Mouse (Mus musculus) liver, adult (tissue): ENCODE measurements around the gene Otog.

Experiments
- GATA4 ChIP-seq: IDR thresholded peaks from 2 replicates; pipeline ENCODE4 v1.6.1; 2014; ENCODE audit warnings: mild to moderate bottlenecking, low read length; ENCODE audit not compliant: insufficient replicate concordance

Otog gene

DNA sequence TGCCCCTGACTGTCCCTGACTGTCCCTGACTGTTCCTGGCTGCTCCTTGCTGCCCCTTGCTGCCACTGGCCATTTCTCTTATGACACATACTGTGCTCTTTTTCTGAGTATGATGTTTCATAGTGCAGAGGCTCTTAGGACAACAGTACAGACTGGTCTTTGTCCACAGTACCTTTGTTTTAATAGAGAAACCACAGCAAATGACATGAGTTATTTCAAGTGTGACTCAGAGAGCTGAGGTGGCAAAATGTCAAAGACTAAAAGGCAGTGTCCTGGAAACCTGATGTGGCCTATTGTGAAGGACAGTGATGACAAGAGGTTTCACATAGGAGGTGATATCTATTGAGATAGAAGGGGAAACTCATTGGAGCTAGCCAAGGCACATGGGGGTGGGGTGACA is 6.1 kb downstream of the Otog start:
- TF ChIP-seq GATA4 = no peak

DNA sequence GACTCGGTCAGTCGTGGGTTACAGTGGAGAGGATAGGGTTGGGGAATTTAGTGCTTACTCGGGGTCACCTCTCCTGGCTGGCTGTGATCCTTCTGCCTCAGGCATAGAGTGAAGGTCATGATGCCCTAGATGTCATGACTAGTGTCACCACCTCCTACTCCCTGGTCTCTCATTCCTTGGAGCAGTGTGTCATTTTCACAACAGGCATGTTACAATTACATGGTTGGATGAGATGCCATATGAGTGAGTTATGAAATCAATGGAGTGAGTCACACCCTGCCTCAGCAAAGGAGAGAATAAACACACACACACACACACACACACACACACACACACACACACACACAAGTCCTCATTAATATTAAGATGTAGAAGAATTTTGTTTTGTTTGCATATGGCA is 6.8 kb downstream of the Otog start:
- TF ChIP-seq GATA4 = no peak

DNA sequence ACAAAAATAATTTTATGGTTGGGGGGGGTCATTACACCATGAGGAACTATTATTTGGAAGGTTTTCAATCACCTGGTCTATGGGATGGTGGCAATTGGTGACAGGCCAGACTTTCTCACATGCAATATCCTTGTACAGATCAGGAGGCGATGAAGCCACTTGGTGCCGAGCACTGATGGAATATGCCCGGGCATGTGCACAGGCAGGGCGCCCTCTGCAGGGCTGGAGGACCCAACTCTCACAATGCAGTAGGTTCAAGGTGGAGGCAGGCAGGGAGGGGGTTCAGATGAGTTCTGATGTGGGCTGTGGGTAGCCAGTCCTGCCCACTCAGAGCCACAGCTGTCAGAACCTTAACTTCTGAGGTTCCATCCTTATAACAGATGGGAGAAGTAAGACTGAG is 11.1 kb downstream of the Otog start:
- TF ChIP-seq GATA4 = no peak

DNA sequence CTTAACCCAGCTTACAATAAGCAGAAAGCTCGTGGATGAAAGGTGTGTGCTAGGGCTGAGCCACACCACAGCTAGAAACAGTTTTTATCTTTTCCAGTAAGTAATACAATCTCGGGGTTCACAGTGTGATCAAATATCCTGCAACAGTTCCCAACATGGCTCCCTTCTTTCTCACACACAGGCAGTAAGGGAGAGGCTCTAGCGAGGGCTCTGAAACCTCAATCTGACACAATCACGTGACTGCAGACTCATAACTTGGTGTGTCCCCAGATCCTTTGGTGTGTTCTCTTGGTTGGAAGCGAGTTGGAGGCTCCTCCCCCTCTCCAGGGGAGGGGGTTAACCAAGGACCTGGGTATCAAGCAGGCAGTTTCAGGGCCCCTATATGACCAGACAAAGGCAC is 35.4 kb downstream of the Otog start:
- no peak for TF ChIP-seq GATA4

DNA sequence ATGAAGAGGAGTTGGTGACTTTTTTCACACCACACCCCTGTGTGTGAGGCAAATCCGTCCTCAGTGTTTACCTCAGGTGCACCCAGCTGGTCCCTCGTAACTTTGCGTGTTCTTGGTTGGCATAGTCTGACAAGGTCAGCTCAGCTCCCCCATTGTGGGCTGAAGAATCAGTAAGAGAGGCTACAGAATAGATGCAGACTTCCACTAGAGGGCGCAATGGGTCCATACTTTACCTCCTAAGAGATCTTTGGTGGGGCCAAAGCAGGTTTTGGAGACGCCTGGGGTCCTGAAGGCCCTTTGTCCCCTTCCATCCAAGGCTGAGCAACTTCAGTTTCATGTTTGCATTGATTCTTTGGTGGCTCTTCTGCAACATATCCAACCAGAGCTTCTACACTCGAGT is 39.2 kb downstream of the Otog start:
- no peak for TF ChIP-seq GATA4

DNA sequence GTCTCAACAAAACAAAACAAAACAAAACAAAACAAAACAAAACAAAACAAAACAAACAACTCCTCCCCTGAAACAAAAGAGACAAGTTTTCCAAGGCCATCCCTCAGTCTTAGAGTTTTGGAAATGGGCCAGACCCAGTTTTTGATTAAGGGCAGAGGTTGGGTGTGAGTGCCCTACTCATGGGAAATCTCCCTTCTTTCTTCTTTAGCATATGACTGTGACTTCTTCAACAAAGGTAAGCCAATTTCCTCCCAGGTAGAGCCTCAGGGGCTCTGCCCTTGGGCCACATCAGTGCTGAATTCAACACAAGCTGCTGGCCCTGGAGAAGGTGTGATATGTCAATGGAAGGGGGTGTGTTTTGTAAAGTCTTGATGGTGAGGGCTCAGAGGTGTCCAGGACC is 40.1 kb downstream of the Otog start:
- no peak for TF ChIP-seq GATA4

DNA sequence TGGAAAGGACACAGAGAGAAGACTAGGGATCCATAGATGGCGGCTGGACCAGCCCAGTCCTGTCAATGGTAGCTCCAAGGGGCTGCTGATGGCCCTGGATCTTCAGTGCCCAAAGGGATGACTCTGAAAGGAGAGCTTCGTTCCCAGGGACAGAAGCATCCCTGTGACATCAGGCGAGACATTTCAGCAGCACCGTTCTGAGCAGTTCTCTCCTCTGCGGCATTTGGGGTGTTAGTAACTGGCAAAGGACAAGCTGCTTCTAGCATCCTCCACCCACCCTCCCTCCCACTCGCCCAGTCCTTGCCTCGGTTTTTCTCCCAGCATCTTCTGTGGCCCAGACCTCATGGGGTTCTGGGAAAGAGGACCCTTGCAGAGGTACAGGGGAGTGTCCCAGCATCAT is 41.5 kb downstream of the Otog start:
- no peak for TF ChIP-seq GATA4

DNA sequence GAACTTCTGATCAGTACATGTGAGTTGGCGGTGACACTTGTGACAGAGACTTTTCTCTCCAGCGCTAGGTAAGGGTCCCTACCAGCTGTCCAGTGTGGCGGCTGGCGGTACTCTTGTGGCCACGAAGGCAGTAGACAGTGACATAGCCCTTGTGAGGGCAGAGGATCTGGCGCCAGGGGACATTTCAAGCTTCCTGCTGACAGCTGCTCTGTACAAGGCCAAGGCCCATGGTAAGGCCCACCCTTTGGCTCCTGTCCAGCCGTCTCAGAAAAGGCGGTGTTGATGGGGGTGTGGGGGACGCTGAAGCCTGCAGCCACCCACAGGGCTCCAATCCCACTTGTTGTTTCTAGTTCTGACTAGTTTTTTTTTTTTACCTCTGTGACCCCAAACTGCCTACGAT is 42.9 kb downstream of the Otog start:
- TF ChIP-seq GATA4 = no peak

DNA sequence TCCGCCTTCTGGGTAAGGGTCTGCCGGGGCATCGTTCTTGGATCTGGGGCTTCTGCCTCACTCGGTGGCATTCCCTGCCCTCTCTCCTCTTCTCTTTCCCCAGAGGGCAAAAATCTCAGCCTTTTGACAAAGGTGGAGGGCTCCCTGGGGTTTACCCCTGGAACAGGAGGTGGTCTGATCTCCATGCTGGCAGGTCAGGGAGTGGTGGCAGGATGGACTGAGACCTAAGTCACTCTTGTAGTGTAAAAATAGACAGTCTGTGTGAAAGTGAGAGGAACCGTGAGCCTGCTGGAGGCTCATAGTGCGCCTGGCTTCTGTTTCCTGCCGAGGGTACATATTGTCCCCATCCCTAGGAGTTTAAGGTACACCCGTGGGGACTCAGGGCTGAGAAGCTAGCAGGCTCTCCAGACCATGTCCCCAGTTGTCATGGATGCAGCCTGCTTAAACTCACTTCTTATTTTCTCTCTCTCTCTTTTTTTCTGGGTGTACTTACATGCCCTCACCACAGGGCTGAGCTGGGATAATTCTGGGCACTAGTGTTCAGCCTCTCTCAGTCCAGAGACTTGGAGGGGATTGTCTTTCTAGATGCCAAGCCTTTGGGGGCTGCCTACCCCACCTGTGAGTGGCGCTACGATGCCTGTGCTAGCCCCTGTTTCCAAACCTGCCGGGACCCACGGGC is 44.5 kb downstream of the Otog start:
- no peak for TF ChIP-seq GATA4

DNA sequence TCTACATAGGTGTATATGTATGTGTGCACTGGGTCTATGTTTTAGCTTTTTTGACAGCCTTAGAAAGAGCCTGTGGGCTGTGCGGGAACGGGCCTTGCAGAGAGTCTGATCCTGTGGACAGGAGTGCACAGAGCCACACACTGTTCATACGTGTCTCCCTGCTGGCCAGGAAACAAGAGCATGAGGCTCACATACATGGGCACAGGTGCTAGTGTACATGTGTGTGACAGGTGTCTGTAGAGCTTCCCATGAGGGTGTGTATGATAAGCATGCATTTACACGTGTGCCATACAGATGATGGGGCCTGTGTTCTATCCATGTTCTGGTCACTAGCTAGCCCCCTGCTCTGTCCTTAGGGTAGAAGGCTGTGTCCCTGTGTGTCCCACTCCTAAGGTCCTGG is 45.6 kb downstream of the Otog start:
- no peak for TF ChIP-seq GATA4

DNA sequence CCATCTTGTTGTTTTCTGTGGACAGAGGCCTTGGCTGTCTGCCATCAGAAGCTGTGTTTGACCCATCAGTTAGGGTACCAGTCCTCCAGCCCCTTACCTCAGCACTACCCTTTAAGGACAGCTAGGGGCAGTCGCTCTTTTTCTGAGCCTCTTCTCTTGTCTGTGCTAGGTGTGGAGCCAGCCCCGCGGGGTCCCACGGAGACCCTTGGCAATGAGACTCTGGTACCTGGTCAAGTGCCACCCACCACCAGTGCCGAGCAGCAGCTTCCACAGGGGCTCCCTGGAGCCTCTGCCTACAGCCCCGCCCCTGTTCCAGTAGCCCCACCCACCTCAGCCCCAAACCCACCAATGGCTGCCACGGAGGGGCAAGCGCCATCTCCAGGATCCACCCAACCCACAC is 46.3 kb downstream of the Otog start:
- TF ChIP-seq GATA4 = no peak

DNA sequence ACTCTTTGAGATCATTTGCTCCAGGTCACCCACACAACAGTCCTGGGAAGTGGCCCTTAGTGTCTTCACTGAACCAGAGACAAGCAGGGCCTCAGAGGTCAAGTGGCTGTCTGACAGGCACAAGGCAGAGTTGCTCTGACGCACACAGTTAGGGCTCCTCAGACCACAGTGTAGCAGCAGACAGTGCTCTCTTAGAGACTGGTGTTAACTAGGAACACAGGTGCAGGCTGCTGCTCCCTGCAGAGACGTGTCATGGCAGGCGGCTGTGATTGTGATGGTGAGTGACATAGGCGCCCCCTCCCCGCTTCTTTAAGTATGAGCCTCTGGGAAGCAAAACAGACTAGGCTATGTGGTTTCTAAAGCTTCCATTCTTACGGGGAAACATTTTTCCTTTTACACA is 55.5 kb downstream of the Otog start:
- no peak for TF ChIP-seq GATA4

DNA sequence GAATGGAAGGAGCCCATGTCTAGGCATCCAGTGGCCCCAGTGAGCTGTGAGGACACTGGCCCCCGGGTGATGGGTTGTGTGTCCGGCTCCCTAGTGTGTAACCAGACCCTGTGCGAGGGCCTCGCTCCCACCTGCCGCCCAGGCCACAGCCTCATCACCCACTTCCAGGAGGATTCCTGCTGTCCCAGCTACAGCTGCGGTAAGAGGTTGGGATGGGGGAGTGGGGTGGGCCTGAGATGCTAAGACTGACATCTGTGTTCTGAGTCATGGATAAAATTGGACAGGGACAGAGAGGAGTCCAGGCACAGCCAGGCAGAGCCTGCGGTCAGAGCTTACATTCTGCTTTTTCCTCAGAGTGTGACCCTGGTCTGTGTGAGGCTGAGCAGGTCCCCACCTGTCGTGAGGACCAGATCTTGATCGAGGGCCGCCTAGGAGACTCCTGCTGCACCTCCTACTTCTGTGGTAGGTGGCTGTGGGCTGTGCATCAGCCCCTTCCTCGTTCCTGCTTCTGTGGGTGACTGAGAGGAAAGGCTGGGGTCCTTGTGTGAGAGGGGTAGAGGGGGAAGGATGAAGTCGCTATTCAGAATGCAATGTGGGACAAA is 60.3 kb downstream of the Otog start:
- TF ChIP-seq GATA4 = no peak

DNA sequence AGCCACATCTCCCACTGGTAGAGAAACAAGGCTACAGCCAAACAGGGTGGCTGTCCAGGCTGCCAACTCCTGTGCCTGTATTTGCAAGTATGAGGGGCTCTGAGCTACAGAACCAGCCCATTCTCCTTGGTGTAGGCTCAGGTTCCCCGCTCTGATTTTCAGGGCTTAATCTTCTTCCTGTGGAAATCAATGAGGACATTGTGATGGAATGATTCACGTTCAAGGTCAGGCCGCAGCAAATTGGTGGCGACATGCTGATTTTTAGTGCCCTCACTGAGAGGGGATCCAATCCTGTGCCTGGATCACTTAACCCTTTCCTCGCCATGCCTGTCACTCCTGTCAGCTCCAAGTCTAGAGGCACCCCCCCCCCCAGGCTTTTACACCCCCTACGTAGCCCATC is 72.7 kb downstream of the Otog start:
- TF ChIP-seq GATA4 = no peak

DNA sequence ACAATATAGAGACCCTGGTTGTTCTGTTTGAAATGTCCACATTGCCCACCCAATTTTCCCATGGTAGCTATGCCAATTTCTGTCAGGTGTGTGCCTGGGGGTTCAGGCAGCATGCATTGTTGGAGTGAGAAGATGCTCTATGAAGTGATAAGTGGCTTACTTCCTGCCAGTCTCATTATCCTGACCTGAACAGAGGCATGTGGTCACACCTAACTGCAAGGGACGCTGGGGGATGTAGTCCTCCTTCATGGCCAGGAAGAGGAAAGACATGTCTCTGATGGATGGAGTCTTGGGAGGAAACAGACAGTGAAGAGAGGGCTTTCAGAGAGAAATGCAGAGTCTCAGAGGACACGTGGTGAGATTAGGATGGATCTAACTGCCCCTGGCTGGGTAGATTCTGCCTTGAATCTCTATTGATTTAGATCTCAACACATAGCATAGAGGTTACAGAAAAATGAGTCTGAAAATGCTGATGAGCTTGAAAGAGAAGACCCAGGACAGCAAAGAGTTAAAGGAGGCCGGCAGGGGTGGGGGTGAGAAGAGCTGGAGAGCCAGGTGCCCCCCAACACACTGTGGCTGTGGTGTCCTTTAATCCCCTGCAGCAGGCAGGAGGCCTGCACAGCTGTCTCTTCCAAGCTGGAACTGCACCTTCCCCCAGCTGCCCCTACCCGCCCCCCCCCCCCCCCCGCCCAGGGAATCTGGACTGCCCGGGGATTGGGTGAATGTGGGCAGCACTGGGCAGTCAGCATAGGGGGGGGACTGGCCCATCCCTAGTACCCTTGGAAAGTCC is 73.6 kb downstream of the Otog start:
- no peak for TF ChIP-seq GATA4

DNA sequence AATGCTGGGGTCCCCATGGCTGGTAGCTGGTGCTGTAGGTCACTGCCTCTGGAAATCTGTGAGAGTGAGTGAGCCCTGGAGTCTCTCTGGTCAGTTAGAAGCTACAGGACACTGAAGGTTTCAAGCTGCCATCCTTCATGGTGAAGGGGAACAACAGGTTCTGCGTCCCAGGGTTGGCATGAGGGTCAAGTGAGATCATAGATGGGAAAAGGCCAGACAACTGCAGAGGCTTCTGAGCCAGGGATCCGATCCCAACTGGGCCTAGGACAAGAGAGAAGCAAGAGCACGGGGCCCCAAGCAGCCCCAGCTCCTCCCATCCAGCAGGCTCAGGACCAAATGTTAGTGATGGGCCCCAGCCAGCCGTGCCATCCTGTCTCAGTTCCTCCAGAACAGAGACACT is 74.9 kb downstream of the Otog start:
- no peak for TF ChIP-seq GATA4
